Mouse (Mus musculus): ENCODE data around the gene Reck. TPM values are rescaled to one million over a fixed set of nuclear protein-coding genes. Genes with fewer than 3 reads are reported as not detected.
A peak's percentile ranks its signal among the peaks of the same experiment; 100 is the strongest.

Reck gene
- polyA plus RNA-seq, 1 experiment = 0.61 TPM

DNA sequence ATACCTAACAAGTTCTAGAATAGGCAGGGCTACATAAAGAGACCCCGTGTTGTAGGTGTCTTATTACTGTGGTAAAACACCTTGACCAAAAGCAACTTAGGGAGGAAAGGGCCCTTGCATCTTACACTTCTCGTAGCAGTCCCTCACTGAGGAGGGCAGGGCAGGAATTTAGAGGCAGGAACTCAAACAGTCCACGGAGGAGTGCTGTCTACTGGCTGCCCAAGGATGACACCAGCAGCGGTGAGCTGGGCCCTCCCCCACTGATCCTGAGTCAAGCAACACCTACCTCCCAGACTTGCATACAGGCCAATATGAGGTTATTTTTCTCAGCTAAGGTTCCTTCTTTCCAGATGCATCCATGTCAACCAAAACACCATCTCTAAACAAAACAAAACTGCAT lies 104.9 kb downstream of the Reck start:
- no peaks in the 10 kb centered on the region for H3K27me3 ChIP-seq (ENCODE audit: control insufficient read depth, insufficient read depth, insufficient read length)
- no peak overlapping the region for H3K4me3 ChIP-seq
- no peaks in the 10 kb centered on the region for H3K79me2 ChIP-seq (ENCODE audit: control insufficient read depth, insufficient read depth)
- TF ChIP-seq POLR2A (IDR thresholded peaks at IDR 0.05; ENCODE audit: insufficient read length, low read depth) (no peak), MYOG (IDR thresholded peaks at IDR 0.05; ENCODE audit: control insufficient read depth in 1 of 3, insufficient read depth in 1 of 3, insufficient read length in 2 of 3, low read depth in 2 of 3) (no peak), POLR2AphosphoS2 (IDR thresholded peaks at IDR 0.05; ENCODE audit: insufficient read length, low read depth) (peak; percentile 64), TCF12 (IDR thresholded peaks at IDR 0.05; ENCODE audit: insufficient read depth, poor library complexity, severe bottlenecking) (no peak)
- H3ac ChIP-seq (ENCODE audit: control insufficient read depth, insufficient read length) = no peak overlapping the region
- H3K36me3 ChIP-seq (ENCODE audit: control insufficient read depth, insufficient read depth) = peaks cover 20% of the 10 kb centered on the region
- no peak overlapping the region for H3K4me2 ChIP-seq (ENCODE audit: low read depth)

DNA sequence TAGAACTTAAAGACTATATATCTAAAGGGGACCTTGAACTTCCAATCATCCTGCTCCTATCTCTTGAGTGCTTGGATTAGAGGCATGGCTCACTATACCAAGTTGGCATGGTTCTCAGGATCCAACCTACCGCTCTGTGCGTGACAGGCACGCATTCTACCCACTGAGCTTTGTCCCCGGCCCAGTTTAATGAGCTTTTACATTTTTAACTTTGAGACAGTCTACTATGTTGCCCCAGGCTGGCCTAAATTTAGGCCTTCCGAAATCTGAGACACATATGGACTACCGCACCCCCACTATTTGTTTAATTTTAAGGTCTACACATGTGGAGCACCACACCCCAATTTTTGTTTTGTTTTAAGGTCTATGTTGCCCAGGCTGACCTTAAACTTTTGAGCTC lies 105.5 kb downstream of the Reck start:
- TF ChIP-seq POLR2AphosphoS2 (IDR thresholded peaks at IDR 0.05; ENCODE audit: insufficient read length, low read depth) (peak; percentile 61), TCF3 (IDR thresholded peaks at IDR 0.05; ENCODE audit: insufficient read length, low read depth) (no peak)
- Histone ChIP-seq H3K4me3 (no peak overlapping the region), H3K36me3 (ENCODE audit: control insufficient read depth, insufficient read depth) (peaks cover 19% of the 10 kb centered on the region), H3K79me2 (ENCODE audit: control insufficient read depth, insufficient read depth) (no peaks in the 10 kb centered on the region), H3ac (ENCODE audit: control insufficient read depth, insufficient read length) (no peak overlapping the region), H3K27me3 (ENCODE audit: control insufficient read depth, insufficient read depth, insufficient read length) (no peaks in the 10 kb centered on the region), H3K4me2 (ENCODE audit: low read depth) (no peak overlapping the region)

DNA sequence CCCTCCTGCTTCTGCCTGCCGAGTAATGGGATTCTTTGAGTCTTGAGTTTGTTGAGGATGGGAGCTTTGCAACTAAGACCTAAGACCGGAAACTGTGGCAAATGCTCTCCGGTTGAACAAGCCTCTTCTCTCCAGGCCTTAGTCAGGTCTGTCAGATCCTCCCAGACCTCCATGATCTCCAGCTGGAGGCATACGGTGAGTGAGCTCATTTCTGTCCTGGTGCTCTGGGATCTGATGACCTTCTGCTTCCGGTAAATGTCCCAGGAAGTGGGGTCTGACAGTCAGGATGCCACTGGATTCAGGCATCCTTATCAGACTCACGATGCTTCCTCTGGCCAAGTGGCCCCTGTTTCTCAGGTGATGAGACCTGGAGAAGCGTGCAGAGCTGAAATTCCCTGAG lies 105.9 kb downstream of the Reck start:
- Histone ChIP-seq H3K79me2 (ENCODE audit: control insufficient read depth, insufficient read depth) (no peaks in the 10 kb centered on the region), H3K4me3 (no peak overlapping the region), H3K36me3 (ENCODE audit: control insufficient read depth, insufficient read depth) (peaks cover 19% of the 10 kb centered on the region), H3ac (ENCODE audit: control insufficient read depth, insufficient read length) (no peak overlapping the region), H3K4me2 (ENCODE audit: low read depth) (no peak overlapping the region), H3K27me3 (ENCODE audit: control insufficient read depth, insufficient read depth, insufficient read length) (no peaks in the 10 kb centered on the region)
- TF ChIP-seq TCF3 (IDR thresholded peaks at IDR 0.05; ENCODE audit: insufficient read length, low read depth) (no peak), CEBPB (IDR thresholded peaks at IDR 0.05; ENCODE audit: insufficient read depth, poor library complexity, severe bottlenecking) (no peak), MYOD1 (IDR thresholded peaks at IDR 0.05; ENCODE audit: control insufficient read depth in 1 of 3, insufficient read length in 2 of 3, low read depth in 2 of 3) (no peak), E2F4 (IDR thresholded peaks at IDR 0.05; ENCODE audit: insufficient read depth) (no peak), POLR2A (IDR thresholded peaks at IDR 0.05; ENCODE audit: insufficient read length, low read depth) (no peak), REST (IDR thresholded peaks at IDR 0.05; ENCODE audit: insufficient read depth, insufficient read length) (no peak), SRF (IDR thresholded peaks at IDR 0.05; ENCODE audit: control insufficient read depth, insufficient read length, low read depth) (no peak), TCF12 (IDR thresholded peaks at IDR 0.05; ENCODE audit: insufficient read depth, poor library complexity, severe bottlenecking) (no peak), POLR2AphosphoS2 (IDR thresholded peaks at IDR 0.05; ENCODE audit: insufficient read length, low read depth) (no peak), MAX (IDR thresholded peaks at IDR 0.05; ENCODE audit: low read depth) (no peak), MYOG (IDR thresholded peaks at IDR 0.05; ENCODE audit: control insufficient read depth in 1 of 3, insufficient read depth in 1 of 3, insufficient read length in 2 of 3, low read depth in 2 of 3) (no peak), USF1 (IDR thresholded peaks at IDR 0.05; ENCODE audit: low read depth) (no peak)

DNA sequence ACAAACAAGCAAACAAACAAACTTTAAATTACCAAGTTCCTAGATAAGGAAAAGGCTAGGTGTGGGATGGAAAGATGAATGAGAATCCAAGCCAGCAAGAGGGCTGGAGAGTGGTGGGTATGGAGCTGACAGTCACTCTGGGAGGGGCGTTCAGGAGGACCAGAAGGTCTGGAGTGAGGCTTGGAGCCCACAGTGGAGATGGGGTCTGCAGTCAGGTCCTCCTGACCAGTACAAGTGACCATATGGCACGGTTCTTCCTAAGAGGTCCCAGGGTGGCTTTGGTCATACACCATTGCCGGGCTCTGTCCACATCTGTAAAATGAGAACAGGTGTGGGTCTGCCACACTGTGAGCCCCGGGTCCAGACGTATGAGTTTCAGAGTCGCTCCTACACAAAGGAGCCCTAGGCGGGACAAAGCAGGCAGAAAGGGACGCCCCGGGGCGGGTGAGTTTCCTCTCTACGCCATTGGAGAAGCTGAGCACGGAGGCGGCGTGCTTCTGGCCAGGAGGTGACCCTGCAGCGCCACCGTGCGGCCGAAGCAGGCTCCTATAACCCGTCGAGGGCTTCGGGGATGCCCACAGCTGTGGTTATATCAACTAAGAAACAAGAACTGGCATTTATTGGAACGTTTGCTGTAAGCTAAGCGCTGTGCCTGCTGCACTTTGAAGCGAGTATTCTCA lies 106.9 kb downstream of the Reck start:
- Histone ChIP-seq H3K79me2 (ENCODE audit: control insufficient read depth, insufficient read depth) (no peaks in the 10 kb centered on the region), H3K36me3 (ENCODE audit: control insufficient read depth, insufficient read depth) (peaks cover 18% of the 10 kb centered on the region), H3K4me3 (no peak overlapping the region), H3K4me2 (ENCODE audit: low read depth) (peak overlapping the region; percentile 91), H3K27me3 (ENCODE audit: control insufficient read depth, insufficient read depth, insufficient read length) (no peaks in the 10 kb centered on the region), H3ac (ENCODE audit: control insufficient read depth, insufficient read length) (no peak overlapping the region)
- TF ChIP-seq MYOD1 (IDR thresholded peaks at IDR 0.05; ENCODE audit: control insufficient read depth in 1 of 3, insufficient read length in 2 of 3, low read depth in 2 of 3) = peak in 1 of 3 experiments; percentile 18
- no peak for TF ChIP-seq USF1 (IDR thresholded peaks at IDR 0.05; ENCODE audit: low read depth)
- peak; percentile 73 for TF ChIP-seq POLR2AphosphoS2 (IDR thresholded peaks at IDR 0.05; ENCODE audit: insufficient read length, low read depth)
- TF ChIP-seq TCF12 (IDR thresholded peaks at IDR 0.05; ENCODE audit: insufficient read depth, poor library complexity, severe bottlenecking) = no peak
- no peak for TF ChIP-seq SRF (IDR thresholded peaks at IDR 0.05; ENCODE audit: control insufficient read depth, insufficient read length, low read depth)
- no peak for TF ChIP-seq MAX (IDR thresholded peaks at IDR 0.05; ENCODE audit: low read depth)
- no peak for TF ChIP-seq E2F4 (IDR thresholded peaks at IDR 0.05; ENCODE audit: insufficient read depth)
- TF ChIP-seq POLR2A (IDR thresholded peaks at IDR 0.05; ENCODE audit: insufficient read length, low read depth) = peak; percentile 24
- TF ChIP-seq MYOG (IDR thresholded peaks at IDR 0.05; ENCODE audit: control insufficient read depth in 1 of 3, insufficient read depth in 1 of 3, insufficient read length in 2 of 3, low read depth in 2 of 3) = peak in 1 of 3 experiments; percentile 36
- no peak for TF ChIP-seq TCF3 (IDR thresholded peaks at IDR 0.05; ENCODE audit: insufficient read length, low read depth)
- TF ChIP-seq REST (IDR thresholded peaks at IDR 0.05; ENCODE audit: insufficient read depth, insufficient read length) = no peak
- TF ChIP-seq CEBPB (IDR thresholded peaks at IDR 0.05; ENCODE audit: insufficient read depth, poor library complexity, severe bottlenecking) = no peak

DNA sequence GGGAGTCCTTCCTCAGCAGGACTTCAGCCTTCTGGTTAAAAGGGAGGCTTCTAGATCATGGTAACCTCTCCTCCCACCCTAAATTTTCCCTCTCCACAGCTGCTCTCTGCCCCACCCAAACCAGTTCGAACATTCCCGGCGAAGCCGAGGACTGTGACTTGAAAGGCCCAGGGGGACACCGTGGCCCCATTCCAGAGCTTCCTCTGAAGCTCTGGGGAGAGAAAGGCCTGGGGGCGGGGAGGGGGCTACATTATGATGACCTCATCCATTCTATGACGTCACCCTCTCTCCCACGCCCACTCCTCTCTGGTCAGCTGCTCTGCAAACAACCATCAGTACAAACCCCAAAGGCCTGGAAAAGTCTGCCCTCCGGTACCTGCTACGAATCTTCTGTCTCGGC lies 107.9 kb downstream of the Reck start, which contains the start of gene Ccin:
Ccin (plus strand) TSS at position 303 of the 400 bp plus-strand sequence.
- Histone ChIP-seq H3K79me2 (ENCODE audit: control insufficient read depth, insufficient read depth) (no peaks in the 10 kb centered on the region), H3K4me2 (ENCODE audit: low read depth) (peak within 1 kb of the TSS; percentile 91), H3K4me3 (no peak within 1 kb of the TSS), H3ac (ENCODE audit: control insufficient read depth, insufficient read length) (no peak within 1 kb of the TSS), H3K36me3 (ENCODE audit: control insufficient read depth, insufficient read depth) (peaks cover 13% of the 10 kb centered on the region), H3K27me3 (ENCODE audit: control insufficient read depth, insufficient read depth, insufficient read length) (no peaks in the 10 kb centered on the region)
- TF ChIP-seq MYOG (IDR thresholded peaks at IDR 0.05; ENCODE audit: control insufficient read depth in 1 of 3, insufficient read depth in 1 of 3, insufficient read length in 2 of 3, low read depth in 2 of 3) (peak in 1 of 3 experiments; percentile 27), CEBPB (IDR thresholded peaks at IDR 0.05; ENCODE audit: insufficient read depth, poor library complexity, severe bottlenecking) (no peak)
